In the genomic region with DNA sequence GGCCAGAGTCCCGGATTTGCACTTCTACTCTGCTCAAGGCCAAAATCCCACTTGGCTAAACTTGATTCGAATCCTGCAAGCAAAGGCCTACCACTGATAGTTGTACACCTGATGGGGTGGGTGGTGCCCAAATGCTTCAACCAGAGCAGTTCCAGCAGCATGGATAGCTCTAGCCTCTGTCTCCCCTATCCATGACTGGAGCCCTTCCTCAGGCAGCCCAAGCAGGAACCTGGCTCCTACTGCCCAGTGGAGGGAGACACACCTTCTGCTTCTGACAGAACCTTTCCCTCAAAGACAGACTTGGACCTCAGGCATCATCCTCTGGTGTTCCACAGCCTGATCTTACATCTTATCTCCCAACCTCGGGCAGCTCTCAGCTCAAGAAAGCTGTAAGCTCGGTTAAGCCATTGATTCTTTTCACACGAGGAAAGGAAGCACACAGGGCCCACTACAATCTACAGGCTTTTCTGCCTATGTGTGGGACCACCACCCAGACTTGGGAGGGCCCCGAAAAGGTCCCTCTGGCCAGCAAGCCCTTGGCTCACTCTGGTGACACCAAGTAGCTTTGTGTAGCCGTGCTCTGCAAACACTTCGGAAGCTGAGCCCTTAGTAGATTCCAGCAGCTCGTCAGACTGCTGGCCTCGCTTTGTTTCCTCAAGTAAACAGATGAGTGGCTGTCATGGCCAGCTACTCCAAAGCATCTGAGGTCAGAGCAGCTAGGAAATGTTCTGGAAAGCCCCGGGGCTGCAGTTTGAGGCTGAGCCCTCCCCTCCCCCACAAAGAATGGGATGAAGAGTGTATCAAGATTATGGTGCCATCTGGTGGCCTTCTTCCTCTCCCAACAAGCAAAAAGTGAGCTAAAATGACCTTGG, we compare ENCODE assay signal across 8 mouse cellular contexts. TPM values are rescaled to one million over a fixed set of nuclear protein-coding genes. Genes with fewer than 3 reads are reported as not detected.
DNase-seq lines count a peak whose midpoint lies in the region; ATAC-seq and TF ChIP-seq lines count a peak whose summit lies in the region.

No protein-coding gene starts in this region.

- H3K36me3 ChIP-seq in intestine, embryonic 16.5 days (ENCODE audit: control insufficient read depth, insufficient read depth, low read length), result no peaks in the 10 kb centered on the region
- no peaks in the 10 kb centered on the region for H3K36me3 ChIP-seq in midbrain, embryonic 12.5 days
- no peaks in the 10 kb centered on the region for H3K36me3 ChIP-seq in small intestine, adult 2 months (ENCODE audit: control insufficient read depth, insufficient read depth, low read length)

- TF ChIP-seq CTCF in small intestine, adult 2 months (IDR thresholded peaks at IDR 0.05; ENCODE audit: extremely low read depth, insufficient read length, insufficient replicate concordance, low read depth, low read length), result peak; percentile 43; the same call in 1 of the 2 replicates

- H3K9me3 ChIP-seq in intestine, embryonic 16.5 days (ENCODE audit: control insufficient read depth, low read length), result no peaks in the 10 kb centered on the region
- no peaks in the 10 kb centered on the region for H3K9me3 ChIP-seq in midbrain, embryonic 12.5 days

- H3K27ac ChIP-seq in intestine, embryonic 16.5 days (ENCODE audit: low read length), result no peak overlapping the region
- H3K27ac ChIP-seq in midbrain, embryonic 12.5 days (replicated peaks), result peak overlapping the region; percentile 39
- H3K27ac ChIP-seq in small intestine, adult 2 months (ENCODE audit: insufficient read depth, low read depth, low read length), result no peak overlapping the region

- H3K9ac ChIP-seq in intestine, embryonic 16.5 days (ENCODE audit: low read depth, low read length), result 0 out of 2 replicates have a peak overlapping the region, but pooled peaks have one; percentile 13
- no peak overlapping the region for H3K9ac ChIP-seq in midbrain, embryonic 12.5 days (replicated peaks)

- WGBS in intestine, embryonic 16.5 days, result 38% methylated on average over 11 of the region's 11 CpGs
- 48% methylated on average over 11 of the region's 11 CpGs for WGBS in midbrain, embryonic 12.5 days
- 39% methylated on average over 11 of the region's 11 CpGs for WGBS in small intestine, adult 2 months

- TF ChIP-seq POLR2A in small intestine, adult 2 months (IDR thresholded peaks at IDR 0.05; ENCODE audit: low read depth, low read length), result no peak

- 0 out of 2 replicates have a peak overlapping the region, but pooled peaks have one; percentile 32 for H3K4me2 ChIP-seq in intestine, embryonic 16.5 days (ENCODE audit: low read depth, low read length)
- H3K4me2 ChIP-seq in midbrain, embryonic 12.5 days (replicated peaks), result peak overlapping the region; percentile 15; the same call in 1 of the 2 replicates

- DNase-seq in adrenal gland, postnatal 25 days, result peak; percentile 54
- peak; percentile 75 for DNase-seq in embryo, embryonic 9.5 days (ENCODE audit: extremely low spot score)
- DNase-seq in heart, adult 11 months, result peak; percentile 98
- peak; percentile 39 to 83 for DNase-seq in left cerebral cortex, adult 9 months (ENCODE audit: low spot score in 2 of 2)
- DNase-seq in natural killer cell, adult 2 months (ENCODE audit: low spot score in 2 of 2), result no peak

- H3K4me3 ChIP-seq in intestine, embryonic 16.5 days (ENCODE audit: low read length), result no peak overlapping the region
- H3K4me3 ChIP-seq in midbrain, embryonic 12.5 days, result no peak overlapping the region
- no peak overlapping the region for H3K4me3 ChIP-seq in small intestine, adult 2 months (ENCODE audit: low read depth, low read length)

- H3K4me1 ChIP-seq in intestine, embryonic 16.5 days (ENCODE audit: control insufficient read depth, insufficient read depth, low read length), result 0 out of 2 replicates have a peak, but pooled peaks cover 4% of the 10 kb centered on the region
- peaks cover 18% of the 10 kb centered on the region for H3K4me1 ChIP-seq in midbrain, embryonic 12.5 days
- H3K4me1 ChIP-seq in small intestine, adult 2 months (ENCODE audit: control insufficient read depth, insufficient read depth, insufficient read length, low read length), result no peaks in the 10 kb centered on the region

- ATAC-seq in intestine, embryonic 16.5 days, result peak; percentile 28
- ATAC-seq in midbrain, embryonic 12.5 days (ENCODE audit: low FRiP score, low read depth), result peak; percentile 54; the same call in 1 of the 2 replicates

- H3K27me3 ChIP-seq in intestine, embryonic 16.5 days (replicated peaks; ENCODE audit: control insufficient read depth, insufficient read depth, low read length), result no peaks in the 10 kb centered on the region
- no peaks in the 10 kb centered on the region for H3K27me3 ChIP-seq in midbrain, embryonic 12.5 days
- H3K27me3 ChIP-seq in small intestine, adult 2 months (ENCODE audit: control insufficient read depth, insufficient read depth, low read length), result no peaks in the 10 kb centered on the region

RNA-seq across cellular contexts. Expression of a gene that starts 44.5 kb away (rescaled TPM):
- total RNA-seq in adrenal gland, postnatal 25 days (2021), result not detected in 2 replicates
- polyA plus RNA-seq in intestine, embryonic 16.5 days (2015; fragmentation: Nextera tagmentation; extraction: Ambion mirVana), result 0.06 and 0.09 TPM in 2 replicates
- polyA plus RNA-seq in midbrain, embryonic 12.5 days (2016; fragmentation: Nextera tagmentation; extraction: Ambion mirVana), result 0.06 and 0.07 TPM in 2 replicates
- polyA plus RNA-seq in small intestine, adult 2 months (2012; rRNA removed), result 0.03 TPM in 1 of 2 replicates, not detected in the other

Comparison
In these comparisons a context has a peak if more than half of its experiments do, and no peak if none do; other contexts are left out.
1. DNase-seq: peak in adrenal gland, postnatal 25 days (single experiment), embryo, embryonic 9.5 days (single experiment), heart, adult 11 months (single experiment) and left cerebral cortex, adult 9 months (2 of 2); none in natural killer cell, adult 2 months (0 of 2).